Mouse (Mus musculus) lung, embryonic 14.5 days (tissue): ENCODE measurements around the gene Cx3cr1. TPM values are rescaled to one million over a fixed set of nuclear protein-coding genes. Genes with fewer than 3 reads are reported as not detected.

Experiments used
- ATAC-seq: fragments of 200-750 bp; cut with Nextera tagmentation; 2 replicates; pipeline ENCODE4 v1.8.0; 2017; ENCODE audit warnings: mild to moderate bottlenecking, moderate TSS enrichment, moderate library complexity; ENCODE audit not compliant: insufficient read depth
- DNase-seq: peaks from one replicate; pipeline ENCODE4 v3.0.0-alpha.2; 2015
- H3K27ac ChIP-seq: fragments of 300-500 bp; sonication (generic); 2 replicates; pipeline ENCODE4 v1.5.1; 2014; ENCODE audit warnings: low read depth, mild to moderate bottlenecking, moderate library complexity
- H3K27me3 ChIP-seq: fragments of 300-500 bp; sonication (generic); 2 replicates; pipeline ENCODE4 v1.6.1; 2014; ENCODE audit warnings: low read length, control low read depth; ENCODE audit not compliant: insufficient read depth
- H3K36me3 ChIP-seq: fragments of 300-500 bp; sonication (generic); 2 replicates; pipeline ENCODE4 v1.6.1; 2014; ENCODE audit warnings: control low read depth; ENCODE audit not compliant: insufficient read depth
- H3K4me1 ChIP-seq: fragments of 300-500 bp; sonication (generic); 2 replicates; pipeline ENCODE4 v1.6.1; 2014; ENCODE audit warnings: antibody characterized with exemption, control low read depth; ENCODE audit not compliant: insufficient read depth
- H3K4me2 ChIP-seq: fragments of 300-500 bp; sonication (generic); 2 replicates; pipeline ENCODE4 v1.6.1; 2014; ENCODE audit warnings: mild to moderate bottlenecking
- H3K4me3 ChIP-seq: fragments of 300-500 bp; sonication (generic); 2 replicates; pipeline ENCODE4 v1.5.1; 2014; ENCODE audit warnings: low read depth, low read length
- H3K9ac ChIP-seq: fragments of 300-500 bp; sonication (generic); 2 replicates; pipeline ENCODE4 v1.6.1; 2014
- H3K9me3 ChIP-seq: fragments of 300-500 bp; sonication (generic); 2 replicates; pipeline ENCODE4 v1.6.1; 2016; ENCODE audit warnings: low read depth, low read length, control low read depth
- CTCF ChIP-seq: IDR thresholded peaks from 2 replicates; pipeline ENCODE4 v1.5.1; 2016; ENCODE audit warnings: antibody characterized with exemption, low read depth
- WGBS: fragments of 180-500 bp; shearing (Covaris S2); extraction: QIAGEN DNeasy Blood & Tissue Kit; methylation state at CpG from one replicate; pipeline ENCODE4 v1.1.7; 2014; 5-methylcytosine and 5-hydroxymethylcytosine counted together
- polyA plus RNA-seq: library from polyadenylated mRNA; unstranded; fragments of >200 nt; fragmentation: Nextera tagmentation; extraction: Ambion mirVana; gene quantifications from 2 replicates; pipeline ENCODE4 v1.2.1, GENCODE M21; 2014

Gene Cx3cr1
- polyA plus RNA-seq, 1 experiment from 2014 or later = 9.7 TPM

GRCm38 (mm10) chr9:119970763-119971656 is 98.7 kb downstream of the Cx3cr1 start:
- Histone ChIP-seq H3K4me3 (no peak overlapping the region), H3K4me1 (peaks cover 7% of the 10 kb centered on the region; the same call in 1 of the 2 replicates), H3K27ac (no peak overlapping the region), H3K27me3 (no peaks in the 10 kb centered on the region), H3K4me2 (no peak overlapping the region), H3K9me3 (no peaks in the 10 kb centered on the region), H3K9ac (peak overlapping the region; percentile 4; the same call in 1 of the 2 replicates), H3K36me3 (peaks cover 37% of the 10 kb centered on the region)
- peak; percentile 22; the same call in 1 of the 2 replicates for ATAC-seq
- WGBS = 76% methylated on average over 7 of the region's 7 CpGs
- no peak for TF ChIP-seq CTCF
- DNase-seq = peak; percentile 57

- Histone ChIP-seq H3K36me3 (peaks cover 35% of the 10 kb centered on the region), H3K4me2 (no peak overlapping the region), H3K27me3 (no peaks in the 10 kb centered on the region), H3K9ac (no peak overlapping the region), H3K27ac (no peak overlapping the region), H3K4me1 (peaks cover 7% of the 10 kb centered on the region; the same call in 1 of the 2 replicates), H3K4me3 (no peak overlapping the region), H3K9me3 (no peaks in the 10 kb centered on the region)
- 37% methylated on average over 6 of the region's 6 CpGs for WGBS
- no peak for ATAC-seq
- TF ChIP-seq CTCF = peak; percentile 65
- peak; percentile 64 for DNase-seq
These were observed 99.5 kb downstream of the Cx3cr1 start for GRCm38 (mm10) chr9:119970221-119970620.

GRCm38 (mm10) chr9:119969811-119970210 is 99.9 kb downstream of the Cx3cr1 start:
- ATAC-seq (no peak), DNase-seq (no peak)
- H3K9ac ChIP-seq = no peak overlapping the region
- H3K4me1 ChIP-seq = peaks cover 7% of the 10 kb centered on the region; the same call in 1 of the 2 replicates
- WGBS = 76% methylated on average over 7 of the region's 7 CpGs
- no peaks in the 10 kb centered on the region for H3K9me3 ChIP-seq
- H3K27ac ChIP-seq = no peak overlapping the region
- no peak for TF ChIP-seq CTCF
- H3K36me3 ChIP-seq = peaks cover 32% of the 10 kb centered on the region
- no peaks in the 10 kb centered on the region for H3K27me3 ChIP-seq
- H3K4me3 ChIP-seq = no peak overlapping the region
- no peak overlapping the region for H3K4me2 ChIP-seq

GRCm38 (mm10) chr9:119966221-119966910 is 103.3 kb downstream of the Cx3cr1 start:
- Histone ChIP-seq H3K4me1 (peaks cover 9% of the 10 kb centered on the region; the same call in 1 of the 2 replicates), H3K36me3 (peaks cover 6% of the 10 kb centered on the region; the same call in 1 of the 2 replicates), H3K27ac (no peak overlapping the region), H3K9me3 (no peaks in the 10 kb centered on the region), H3K4me3 (no peak overlapping the region), H3K4me2 (no peak overlapping the region), H3K27me3 (no peaks in the 10 kb centered on the region), H3K9ac (no peak overlapping the region)
- 86% methylated on average over 26 of the region's 26 CpGs for WGBS
- no peak for TF ChIP-seq CTCF
- ATAC-seq (no peak), DNase-seq (no peak)

- H3K9ac ChIP-seq = no peak overlapping the region
- DNase-seq (no peak), ATAC-seq (no peak)
- H3K4me2 ChIP-seq = no peak overlapping the region
- no peak overlapping the region for H3K4me3 ChIP-seq
- TF ChIP-seq CTCF = no peak
- no peaks in the 10 kb centered on the region; the same call in 1 of the 2 replicates for H3K36me3 ChIP-seq
- 0 out of 2 replicates have a peak, but pooled peaks cover 2% of the 10 kb centered on the region for H3K4me1 ChIP-seq
- no peaks in the 10 kb centered on the region for H3K9me3 ChIP-seq
- H3K27ac ChIP-seq = no peak overlapping the region
- H3K27me3 ChIP-seq = no peaks in the 10 kb centered on the region
- 63% methylated on average over 3 of the region's 3 CpGs for WGBS
These were observed 104.5 kb downstream of the Cx3cr1 start for GRCm38 (mm10) chr9:119965186-119965585.

- Histone ChIP-seq H3K4me1 (0 out of 2 replicates have a peak, but pooled peaks cover 2% of the 10 kb centered on the region), H3K4me3 (no peak overlapping the region), H3K9me3 (no peaks in the 10 kb centered on the region), H3K27ac (no peak overlapping the region), H3K9ac (no peak overlapping the region), H3K4me2 (no peak overlapping the region), H3K36me3 (no peaks in the 10 kb centered on the region), H3K27me3 (no peaks in the 10 kb centered on the region)
- no peak for TF ChIP-seq CTCF
- ATAC-seq = no peak; the same call in 1 of the 2 replicates
- no peak for DNase-seq
- WGBS = 47% methylated on average over 3 of the region's 3 CpGs
These were observed 105.5 kb downstream of the Cx3cr1 start for GRCm38 (mm10) chr9:119964206-119964605.
